Mouse (Mus musculus) liver, embryonic 14.5 days (tissue): ENCODE measurements around the gene Poldip3. TPM values are rescaled to one million over a fixed set of nuclear protein-coding genes. Genes with fewer than 3 reads are reported as not detected.

ENCODE experiments used
- ATAC-seq: fragments of 200-750 bp; cut with Nextera tagmentation; 2 replicates; pipeline ENCODE4 v1.8.0; 2017; ENCODE audit warnings: moderate number of reproducible peaks, mild to moderate bottlenecking, moderate library complexity; ENCODE audit not compliant: insufficient read depth
- DNase-seq, 3 experiments: peaks; one replicate each; pipeline ENCODE4 v3.0.0-alpha.2; 2012 to 2013; ENCODE audit warnings: low read depth in 3 of 3, low spot score in 3 of 3
- H3K27ac ChIP-seq: fragments of 300-500 bp; sonication (generic); 2 replicates; pipeline ENCODE4 v1.5.1; 2014; ENCODE audit warnings: moderate library complexity, mild to moderate bottlenecking, control low read depth, inconsistent platforms
- H3K27me3 ChIP-seq: fragments of 300-500 bp; sonication (generic); 2 replicates; pipeline ENCODE4 v1.6.1; 2014; ENCODE audit warnings: mild to moderate bottlenecking, low read length, moderate library complexity; ENCODE audit not compliant: control insufficient read depth, insufficient read depth
- H3K36me3 ChIP-seq: fragments of 300-500 bp; sonication (generic); replicated peaks from 2 replicates; pipeline ENCODE4 v1.6.1; 2014; ENCODE audit warnings: low read depth; ENCODE audit not compliant: control insufficient read depth, insufficient read depth
- H3K4me1 ChIP-seq, 2 experiments: fragments of 200-500 bp in 1 of 2; fragments of 300-500 bp in 1 of 2; sonication (generic) in 1 of 2; replicated peaks; 2 replicates each; pipeline ENCODE4 v1.6.1; 2012 to 2014; ENCODE audit warnings: antibody characterized with exemption in 1 of 2, inconsistent platforms in 1 of 2, low read length in 1 of 2; ENCODE audit not compliant: control insufficient read depth in 2 of 2, insufficient read depth in 2 of 2
- H3K4me2 ChIP-seq: fragments of 300-500 bp; sonication (generic); 2 replicates; pipeline ENCODE4 v1.6.1; 2014; ENCODE audit warnings: low read depth, mild to moderate bottlenecking, control low read depth, moderate library complexity
- H3K4me3 ChIP-seq, 2 experiments: fragments of 200-500 bp in 1 of 2; fragments of 300-500 bp in 1 of 2; sonication (generic) in 1 of 2; 2 replicates each; pipeline ENCODE4 v1.5.1; 2012 to 2014; ENCODE audit warnings: low read depth in 2 of 2, low read length in 2 of 2, mild to moderate bottlenecking in 2 of 2, control low read depth in 1 of 2, inconsistent platforms in 1 of 2, moderate library complexity in 1 of 2; ENCODE audit not compliant: insufficient read depth in 1 of 2
- H3K9ac ChIP-seq: fragments of 300-500 bp; sonication (generic); replicated peaks from 2 replicates; pipeline ENCODE4 v1.6.1; 2014; ENCODE audit warnings: mild to moderate bottlenecking, control low read depth, moderate library complexity
- H3K9me3 ChIP-seq: fragments of 300-500 bp; sonication (generic); 2 replicates; pipeline ENCODE4 v1.6.1; 2016; ENCODE audit warnings: low read length, mixed read lengths; ENCODE audit not compliant: control insufficient read depth
- CTCF ChIP-seq: IDR thresholded peaks from 2 replicates; pipeline ENCODE4 v1.5.1; 2016; ENCODE audit warnings: antibody characterized with exemption, low read depth, control low read depth
- EP300 ChIP-seq: IDR thresholded peaks from 2 replicates; pipeline ENCODE4 v1.6.1; 2016; ENCODE audit warnings: antibody characterized with exemption, low read depth
- WGBS: fragments of 180-500 bp; shearing (Covaris S2); extraction: QIAGEN DNeasy Blood & Tissue Kit; methylation state at CpG from one replicate; pipeline ENCODE4 v1.1.7; 2014; ENCODE audit not compliant: insufficient replicate concordance; 5-methylcytosine and 5-hydroxymethylcytosine counted together
- polyA plus RNA-seq, 2 experiments: library from polyadenylated mRNA; depleted of rRNA in 1 of 2; stranded (reverse) in 1 of 2; unstranded in 1 of 2; fragments of >200 nt; fragmentation: Nextera tagmentation in 1 of 2; extraction: Ambion mirVana in 1 of 2; gene quantifications; 2 replicates each; pipeline versions ENCODE4 v1.2.1 to v1.2.3; 2012 to 2014

Gene Poldip3
- polyA plus RNA-seq (2012; rRNA removed) (22.8 and 25.1 TPM in 2 replicates), polyA plus RNA-seq (2014; fragmentation: Nextera tagmentation; extraction: Ambion mirVana) (49.4 and 58.5 TPM in 2 replicates)

- H3K36me3 ChIP-seq: peaks cover 27% of the 10 kb centered on the region
Observed at GRCm38 (mm10) chr15:83149196-83150072, at the start of gene Poldip3. Gene Poldip3 (minus strand): TSS chr15:83149384.

GRCm38 (mm10) chr15:83193413-83193812, 44.2 kb upstream of the Poldip3 start:
- 69% methylated on average over 4 of the region's 4 CpGs for WGBS

More at GRCm38 (mm10) chr15:83149196-83150072, at the start of gene Poldip3:
- DNase-seq (peak; percentile 98), ATAC-seq (peak; percentile 88)
- under 1% methylated on average over 56 of the region's 56 CpGs for WGBS
- H3K27ac ChIP-seq: peak within 1 kb of the TSS; percentile 88
- H3K4me2 ChIP-seq: peak within 1 kb of the TSS; percentile 95
- H3K27me3 ChIP-seq: no peaks in the 10 kb centered on the region
- no peak for TF ChIP-seq CTCF
- peak; percentile 73 for TF ChIP-seq EP300
- H3K4me1 ChIP-seq: peaks cover 6 to 7% of the 10 kb centered on the region in 2 experiments; a peak in 3 of 4 replicates
- H3K9me3 ChIP-seq: no peaks in the 10 kb centered on the region
- peak within 1 kb of the TSS; percentile 83 for H3K9ac ChIP-seq
- H3K4me3 ChIP-seq: peak within 1 kb of the TSS; percentile 78 to 82

GRCm38 (mm10) chr15:83182351-83182750, 33.2 kb upstream of the Poldip3 start:
- H3K36me3 ChIP-seq: no peaks in the 10 kb centered on the region
- H3K27me3 ChIP-seq: no peaks in the 10 kb centered on the region
- no peak overlapping the region for H3K4me2 ChIP-seq
- TF ChIP-seq EP300 (no peak), CTCF (no peak)
- H3K9ac ChIP-seq: no peak overlapping the region
- WGBS: 59% methylated on average over 5 of the region's 5 CpGs
- no peak for DNase-seq
- H3K9me3 ChIP-seq: no peaks in the 10 kb centered on the region
- no peak overlapping the region for H3K27ac ChIP-seq
- no peak for ATAC-seq
- H3K4me3 ChIP-seq: no peak overlapping the region
- H3K4me1 ChIP-seq: peaks cover 5 to 12% of the 10 kb centered on the region in 2 experiments

More at GRCm38 (mm10) chr15:83193413-83193812, 44.2 kb upstream of the Poldip3 start:
- DNase-seq: no peak
- Histone ChIP-seq H3K4me3 (no peak overlapping the region), H3K9ac (no peak overlapping the region), H3K27ac (no peak overlapping the region), H3K36me3 (no peaks in the 10 kb centered on the region), H3K4me1 (no peaks in the 10 kb centered on the region), H3K4me2 (no peak overlapping the region), H3K27me3 (no peaks in the 10 kb centered on the region), H3K9me3 (no peaks in the 10 kb centered on the region; the same call in 1 of the 2 replicates)
- ATAC-seq: no peak
- TF ChIP-seq EP300 (no peak), CTCF (no peak)

- Histone ChIP-seq H3K9ac (no peak overlapping the region), H3K4me2 (no peak overlapping the region), H3K27ac (no peak overlapping the region), H3K9me3 (no peaks in the 10 kb centered on the region), H3K4me3 (no peak overlapping the region), H3K27me3 (no peaks in the 10 kb centered on the region), H3K36me3 (no peaks in the 10 kb centered on the region), H3K4me1 (peaks cover 5 to 12% of the 10 kb centered on the region in 2 experiments)
- ATAC-seq: peak; percentile 76
- no peak for DNase-seq
- WGBS: 33% methylated on average over 4 of the region's 4 CpGs
- TF ChIP-seq CTCF (no peak), EP300 (0 out of 2 replicates have a peak, but pooled peaks have one; percentile 36)
Observed at GRCm38 (mm10) chr15:83181800-83182330, 32.7 kb upstream of the Poldip3 start.

GRCm38 (mm10) chr15:83180004-83180403, 30.8 kb upstream of the Poldip3 start:
- 75% methylated on average over 6 of the region's 6 CpGs for WGBS
- no peak for ATAC-seq

More at GRCm38 (mm10) chr15:83180004-83180403, 30.8 kb upstream of the Poldip3 start:
- Histone ChIP-seq H3K9ac (no peak overlapping the region), H3K4me3 (no peak overlapping the region), H3K4me1 (peaks cover 5 to 12% of the 10 kb centered on the region in 2 experiments), H3K27me3 (no peaks in the 10 kb centered on the region), H3K27ac (no peak overlapping the region), H3K9me3 (no peaks in the 10 kb centered on the region), H3K36me3 (no peaks in the 10 kb centered on the region), H3K4me2 (no peak overlapping the region)
- TF ChIP-seq EP300 (no peak), CTCF (no peak)
- no peak for DNase-seq
